Mouse (Mus musculus): ENCODE results near the gene Misp.

DNA sequence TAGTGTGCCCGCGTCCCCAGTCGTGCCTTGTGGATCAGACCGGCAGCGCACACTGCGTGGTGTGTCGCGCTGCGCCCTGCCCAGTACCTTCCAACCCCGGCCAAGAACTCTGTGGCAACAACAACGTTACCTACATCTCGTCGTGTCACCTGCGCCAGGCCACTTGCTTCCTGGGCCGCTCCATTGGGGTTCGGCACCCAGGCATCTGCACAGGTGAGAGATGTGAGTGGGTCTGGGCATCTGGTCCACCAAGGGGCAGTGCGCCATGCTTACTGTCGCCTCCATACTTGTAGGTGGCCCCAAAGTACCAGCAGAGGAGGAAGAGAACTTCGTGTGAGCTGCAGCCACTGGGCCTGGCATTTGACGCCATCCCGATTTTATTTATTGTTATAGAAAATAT, 39.6 kb upstream of the Misp start:
- no peak for TF ChIP-seq POLR2A (IDR thresholded peaks at IDR 0.05; ENCODE audit: borderline replicate concordance, low read depth, low read length)
- TF ChIP-seq CTCF (IDR thresholded peaks at IDR 0.05; ENCODE audit: low read depth, low read length) = no peak

All from bone marrow macrophage, adult 2 months (primary cell).